Mouse (Mus musculus) midbrain, embryonic 11.5 days (tissue): ENCODE measurements around the gene Gm7714. TPM values are rescaled to one million over a fixed set of nuclear protein-coding genes. Genes with fewer than 3 reads are reported as not detected.
"Not testable (repeated sequence)": the region's sequence is repeated elsewhere in the genome, so short reads cannot be mapped to it uniquely, and the experiment has no call there.

Source experiments
- ATAC-seq: fragments of 200-750 bp; cut with Nextera tagmentation; 2 replicates; pipeline ENCODE4 v1.8.0; 2017; ENCODE audit warnings: moderate TSS enrichment, moderate library complexity; ENCODE audit not compliant: low FRiP score
- DNase-seq: peaks from one replicate; pipeline ENCODE4 v3.0.0; 2015; ENCODE audit warnings: low spot score; ENCODE audit errors: missing footprints
- H3K27ac ChIP-seq: fragments of 300-500 bp; sonication (generic); 2 replicates; pipeline ENCODE4 v1.5.1; 2014; ENCODE audit warnings: low read depth, low read length
- H3K27me3 ChIP-seq: fragments of 300-500 bp; sonication (generic); 2 replicates; pipeline ENCODE4 v1.6.1; 2014; ENCODE audit warnings: mild to moderate bottlenecking, low read length, moderate library complexity, mixed read lengths; ENCODE audit not compliant: control insufficient read depth, insufficient read depth
- H3K36me3 ChIP-seq: fragments of 300-500 bp; sonication (generic); 2 replicates; pipeline ENCODE4 v1.6.1; 2014; ENCODE audit warnings: mild to moderate bottlenecking, low read length, moderate library complexity, mixed read lengths; ENCODE audit not compliant: control insufficient read depth, insufficient read depth
- H3K4me1 ChIP-seq: fragments of 300-500 bp; sonication (generic); 2 replicates; pipeline ENCODE4 v1.6.1; 2014; ENCODE audit warnings: low read length; ENCODE audit not compliant: control insufficient read depth, insufficient read depth
- H3K4me2 ChIP-seq: fragments of 300-500 bp; sonication (generic); 2 replicates; pipeline ENCODE4 v1.6.1; 2014; ENCODE audit warnings: mild to moderate bottlenecking, moderate library complexity
- H3K4me3 ChIP-seq: fragments of 300-500 bp; sonication (generic); 2 replicates; pipeline ENCODE4 v1.5.1; 2014; ENCODE audit warnings: low read depth, low read length
- H3K9ac ChIP-seq: fragments of 300-500 bp; sonication (generic); 2 replicates; pipeline ENCODE4 v1.6.1; 2014; ENCODE audit warnings: low read length
- H3K9me3 ChIP-seq: fragments of 300-500 bp; sonication (generic); 2 replicates; pipeline ENCODE4 v1.6.1; 2016; ENCODE audit warnings: low read length; ENCODE audit not compliant: control insufficient read depth
- WGBS: fragments of 180-500 bp; shearing (Covaris S2); extraction: QIAGEN DNeasy Blood & Tissue Kit; methylation state at CpG from one replicate; pipeline ENCODE4 v1.1.7; 2014; 5-methylcytosine and 5-hydroxymethylcytosine counted together
- polyA plus RNA-seq: library from polyadenylated mRNA; unstranded; fragments of >200 nt; fragmentation: Nextera tagmentation; extraction: Ambion mirVana; gene quantifications from 2 replicates; pipeline ENCODE4 v1.2.1, GENCODE M21; 2014

Gm7714 gene
- not detected in 2 replicates for polyA plus RNA-seq

DNA sequence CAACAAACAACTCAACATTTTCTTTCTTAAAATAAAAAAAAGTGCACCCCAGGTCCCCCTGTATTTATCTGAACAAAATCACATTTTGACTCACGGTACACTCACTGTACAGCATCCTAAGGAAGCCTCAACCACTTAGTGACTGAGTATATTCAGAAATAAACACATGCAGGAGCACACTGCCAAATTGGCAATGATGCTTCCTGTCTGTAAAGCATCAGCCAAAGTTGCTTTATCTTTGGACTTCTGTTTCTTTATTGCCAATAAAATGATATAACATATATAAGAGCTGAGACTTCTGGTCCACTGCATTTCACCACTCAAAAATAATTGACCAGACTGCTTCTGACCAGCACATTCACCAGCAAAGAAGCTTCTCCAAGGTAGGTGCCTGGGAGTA, at the start of gene Gm7714:
TSS of gene Gm7714 (plus strand) at position 301 of the 400 bp plus-strand sequence.
- Histone ChIP-seq H3K9me3 (no peaks in the 10 kb centered on the region), H3K27me3 (no peaks in the 10 kb centered on the region)

DNA sequence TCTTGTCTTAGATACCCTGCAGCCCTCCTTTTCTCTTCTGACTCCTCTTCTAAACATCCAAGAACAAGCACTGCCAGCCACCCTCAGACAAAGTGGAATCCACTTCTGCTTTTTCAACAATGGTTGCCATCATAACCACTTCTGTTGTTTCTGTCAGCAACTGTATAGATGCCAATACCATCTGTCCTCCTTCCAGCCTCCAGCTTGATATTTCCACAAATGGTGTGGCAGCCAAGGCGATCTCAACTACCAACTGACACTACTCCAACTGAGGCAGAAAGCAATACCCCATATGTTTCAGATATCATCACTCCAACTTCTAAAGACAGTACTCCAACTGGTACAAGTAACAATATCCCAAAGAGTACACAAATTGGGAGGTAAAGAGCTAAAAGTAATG, 12.2 kb upstream of the Gm7714 start:
- 89% methylated on average over 1 of the region's 1 CpGs for WGBS
- Histone ChIP-seq H3K27me3 (no peaks in the 10 kb centered on the region), H3K4me2 (no peak overlapping the region), H3K36me3 (no peaks in the 10 kb centered on the region), H3K9ac (no peak overlapping the region), H3K4me1 (no peaks in the 10 kb centered on the region), H3K27ac (no peak overlapping the region), H3K4me3 (no peak overlapping the region), H3K9me3 (no peaks in the 10 kb centered on the region)
- no peak for DNase-seq
- ATAC-seq, result no peak

More for the DNA sequence above, at the start of gene Gm7714:
- Histone ChIP-seq H3K9ac (no peak within 1 kb of the TSS), H3K36me3 (no peaks in the 10 kb centered on the region), H3K27ac (no peak within 1 kb of the TSS), H3K4me1 (no peaks in the 10 kb centered on the region), H3K4me2 (no peak within 1 kb of the TSS), H3K4me3 (no peak within 1 kb of the TSS)
- 77% methylated on average over 1 of the region's 1 CpGs for WGBS
- no peak for ATAC-seq
- no peak for DNase-seq

DNA sequence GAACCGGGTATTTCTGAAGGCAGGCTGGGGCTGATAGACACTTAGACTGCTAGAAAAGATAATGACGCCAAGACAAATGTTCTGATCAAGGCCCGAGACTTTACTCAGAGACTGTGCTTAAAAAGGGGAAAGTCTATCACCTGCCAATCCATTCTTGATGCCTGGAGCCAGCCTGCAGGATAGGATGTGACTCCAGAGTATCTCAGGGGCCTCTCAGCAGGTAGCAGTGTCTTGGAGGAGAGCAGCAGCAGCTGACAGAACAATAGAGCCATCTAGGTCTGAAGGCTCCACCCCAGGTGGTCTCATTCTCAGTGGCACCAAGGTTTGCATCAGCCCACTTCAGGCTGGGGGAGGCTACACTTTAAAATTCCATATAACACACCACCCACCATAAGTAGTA, 42.6 kb downstream of the Gm7714 start:
- WGBS, result 60% methylated on average over 3 of the region's 3 CpGs
- H3K4me1 ChIP-seq, H3K4me2 ChIP-seq, H3K36me3 ChIP-seq, H3K9me3 ChIP-seq, ATAC-seq, DNase-seq, H3K27me3 ChIP-seq, H3K9ac ChIP-seq, H3K27ac ChIP-seq, H3K4me3 ChIP-seq: not testable (repeated sequence)

DNA sequence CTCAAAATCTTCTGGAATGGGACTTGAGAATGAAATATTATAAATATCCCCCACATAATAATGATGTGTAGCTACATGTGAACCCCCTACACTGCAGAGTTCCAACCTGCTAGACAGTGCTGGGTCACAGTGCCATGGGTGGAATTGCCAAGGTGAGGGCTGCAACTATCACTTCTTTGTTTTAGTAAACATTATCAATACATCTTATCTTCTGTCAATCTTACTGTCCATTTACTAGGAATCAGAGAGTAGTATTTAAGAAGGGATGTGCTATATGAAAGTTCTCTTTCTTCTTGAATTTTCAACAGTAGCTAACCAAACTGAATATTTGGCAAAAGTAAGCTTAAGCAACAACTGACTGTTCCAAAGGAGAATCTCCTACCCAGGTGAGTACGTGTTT, 48.3 kb downstream of the Gm7714 start, which contains the start of gene Prol1:
TSS of gene Prol1 (plus strand) at position 301 of the 400 bp plus-strand sequence.
- no peak within 1 kb of the TSS for H3K27ac ChIP-seq
- no peaks in the 10 kb centered on the region for H3K9me3 ChIP-seq
- no peaks in the 10 kb centered on the region for H3K4me1 ChIP-seq
- no peak for DNase-seq
- no peaks in the 10 kb centered on the region for H3K27me3 ChIP-seq
- no peak within 1 kb of the TSS for H3K4me3 ChIP-seq
- H3K36me3 ChIP-seq, result no peaks in the 10 kb centered on the region
- H3K4me2 ChIP-seq, result no peak within 1 kb of the TSS
- no peak within 1 kb of the TSS for H3K9ac ChIP-seq
- WGBS, result 90% methylated on average over 1 of the region's 1 CpGs
- ATAC-seq, result no peak

Other genes starting within 250 kb of the Gm7714 start
- gene Smr2, start 182.4 kb upstream of the Gm7714 start, polyA plus RNA-seq, result not detected in 2 replicates
- not detected in 2 replicates for gene Gm11116, start 157.4 kb upstream of the Gm7714 start, polyA plus RNA-seq
- gene Gm11115, start 114.8 kb upstream of the Gm7714 start, polyA plus RNA-seq, result not detected in 2 replicates
- not detected in 2 replicates for gene Prol1, start 48.4 kb downstream of the Gm7714 start, polyA plus RNA-seq
- gene Amtn, start 107.2 kb downstream of the Gm7714 start, polyA plus RNA-seq, result not detected in 2 replicates
- not detected in 2 replicates for gene Ambn, start 187.1 kb downstream of the Gm7714 start, polyA plus RNA-seq
- gene Enam, start 219.1 kb downstream of the Gm7714 start, polyA plus RNA-seq, result not detected in 2 replicates